Mouse (Mus musculus) lung, postnatal 0 days (tissue): ENCODE measurements around the gene Dapk2.

Experiments used
- CTCF ChIP-seq: IDR thresholded peaks from 2 replicates; pipeline ENCODE4 v1.5.1; 2016; ENCODE audit warnings: antibody characterized with exemption, mild to moderate bottlenecking
- EP300 ChIP-seq: IDR thresholded peaks from 2 replicates; pipeline ENCODE4 v1.6.1; 2016; ENCODE audit warnings: antibody characterized with exemption, mild to moderate bottlenecking, control low read depth

DNA sequence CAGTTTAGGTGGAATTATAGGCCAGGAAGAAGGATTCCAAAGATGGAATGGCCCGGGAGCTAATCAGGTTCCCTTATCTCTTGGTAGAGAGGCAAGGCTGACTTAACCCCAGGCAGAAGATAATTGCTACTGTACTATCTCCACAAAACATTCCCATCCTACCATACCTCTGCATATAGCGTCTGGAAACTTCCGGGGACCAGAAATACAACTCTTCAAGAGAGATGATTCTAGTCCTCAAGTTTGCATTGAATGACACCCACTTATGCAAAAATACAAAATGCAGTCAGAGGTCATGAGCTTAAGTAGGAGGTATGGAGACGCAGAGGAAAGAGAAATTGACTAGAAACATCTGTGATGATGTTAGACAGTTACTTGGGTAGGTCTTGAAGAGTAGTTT is 30.1 kb upstream of the Dapk2 start:
- no peak for TF ChIP-seq CTCF
- no peak for TF ChIP-seq EP300
